Mouse (Mus musculus) brain, embryonic 14.5 days (tissue): Measurements from ENCODE around the gene Tcf7l1.

ENCODE experiments used
- CTCF ChIP-seq: fragments of 200-500 bp; IDR thresholded peaks from 2 replicates; pipeline ENCODE4 v1.5.1; 2012; ENCODE audit warnings: inconsistent platforms, mild to moderate bottlenecking, moderate library complexity, borderline replicate concordance; ENCODE audit not compliant: insufficient read depth, insufficient read length; ENCODE audit errors: extremely low read depth
- POLR2A ChIP-seq: fragments of 200-500 bp; IDR thresholded peaks from 2 replicates; pipeline ENCODE4 v1.6.1; 2012; ENCODE audit warnings: mild to moderate bottlenecking, inconsistent platforms, borderline replicate concordance; ENCODE audit not compliant: poor library complexity, insufficient read depth, insufficient read length, severe bottlenecking; ENCODE audit errors: extremely low read depth

DNA sequence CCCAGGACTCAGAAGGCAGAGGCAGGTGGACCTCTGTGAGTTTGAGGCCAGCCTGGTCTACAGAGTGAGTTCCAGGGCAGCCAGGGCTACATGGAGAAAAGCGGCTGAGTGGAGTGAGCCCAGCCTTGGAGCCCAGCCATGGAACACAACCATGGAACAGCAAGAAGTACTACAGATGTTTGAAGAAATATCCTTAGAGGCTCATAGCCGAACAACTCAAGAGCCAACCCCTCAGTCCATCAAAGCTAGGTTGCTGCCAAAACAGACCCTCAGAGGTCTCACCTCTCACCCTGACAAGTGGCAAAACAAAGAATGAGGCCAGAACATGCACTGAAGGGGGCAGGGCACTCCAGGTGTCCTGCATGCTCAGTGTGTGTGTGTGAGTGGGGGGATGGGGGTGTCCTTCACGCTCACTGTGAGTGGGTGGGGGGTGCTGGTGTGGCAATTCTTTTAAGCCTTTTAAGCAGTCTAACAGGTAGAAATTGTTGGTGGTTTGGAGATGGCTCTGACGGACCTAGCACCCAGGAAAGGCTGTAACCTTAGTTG, 104.7 kb downstream of the Tcf7l1 start:
- TF ChIP-seq CTCF (no peak), POLR2A (no peak)
